Mouse (Mus musculus): ENCODE data around the gene Clec12b.
"Not testable (repeated sequence)": the region's sequence is repeated elsewhere in the genome, so short reads cannot be mapped to it uniquely, and the experiment has no call there.

The Clec12b gene

GRCm38 (mm10) chr6:129369374-129370132 is 16.1 kb downstream of the Clec12b start:
- no peak for DNase-seq

GRCm38 (mm10) chr6:129365959-129366359 is 19.7 kb downstream of the Clec12b start:
- DNase-seq, result peak; percentile 5

GRCm38 (mm10) chr6:129363942-129364341 is 21.7 kb downstream of the Clec12b start:
- no peak for DNase-seq

- no peak for DNase-seq
Measured at GRCm38 (mm10) chr6:129359515-129359914, 26.2 kb downstream of the Clec12b start.

- no peak for DNase-seq
Measured at GRCm38 (mm10) chr6:129356430-129356829, 29.2 kb downstream of the Clec12b start.

GRCm38 (mm10) chr6:129355774-129356173 is 29.9 kb downstream of the Clec12b start:
- DNase-seq, result no peak

- no peak for DNase-seq
Measured at GRCm38 (mm10) chr6:129351091-129351490, 34.6 kb downstream of the Clec12b start.

- no peak for DNase-seq
Measured at GRCm38 (mm10) chr6:129349524-129350352, 35.9 kb downstream of the Clec12b start.

- no peak for DNase-seq
Measured at GRCm38 (mm10) chr6:129344408-129344807, 41.3 kb downstream of the Clec12b start.

GRCm38 (mm10) chr6:129342391-129342790 is 43.3 kb downstream of the Clec12b start, which contains the start of gene Clec12a:
Gene Clec12a (plus strand): TSS chr6:129342691.
- DNase-seq, result not testable (repeated sequence)

GRCm38 (mm10) chr6:129337751-129338150 is 47.9 kb downstream of the Clec12b start:
- no peak for DNase-seq

GRCm38 (mm10) chr6:129333674-129334078 is 52.0 kb downstream of the Clec12b start:
- peak; percentile 42 for DNase-seq

- DNase-seq, result no peak
Measured at GRCm38 (mm10) chr6:129331610-129332009, 54.1 kb downstream of the Clec12b start, which contains the start of gene 4922502D21Rik. Gene 4922502D21Rik (minus strand): TSS chr6:129331796.

GRCm38 (mm10) chr6:129326568-129327150 is 59.0 kb downstream of the Clec12b start:
- DNase-seq, result no peak

GRCm38 (mm10) chr6:129326016-129326415 is 59.7 kb downstream of the Clec12b start:
- DNase-seq, result no peak
